Mouse (Mus musculus) G1E (cell line): Measurements from ENCODE around the gene Itpr3.

Source experiments
- CTCF ChIP-seq: IDR thresholded peaks from 2 replicates; pipeline ENCODE4 v1.5.1; 2012; ENCODE audit warnings: low read depth, low read length, inconsistent platforms, mixed read lengths
- GATA1 ChIP-seq: IDR thresholded peaks from 2 replicates; pipeline ENCODE4 v1.6.1; 2012; ENCODE audit warnings: borderline replicate concordance, low read length, inconsistent platforms, mixed read lengths

- TF ChIP-seq CTCF (no peak), GATA1 (no peak)
Measured at GRCm38 (mm10) chr17:27118676-27119539, 61.8 kb downstream of the Itpr3 start.
